Comparison of ENCODE assay signal across 9 mouse cellular contexts in genomic region chr1:175491511-175491860, GRCm38 (mm10). TPM values are rescaled to one million over a fixed set of nuclear protein-coding genes. Genes with fewer than 3 reads are reported as not detected.
DNase-seq lines count a peak whose midpoint lies in the region; ATAC-seq and TF ChIP-seq lines count a peak whose summit lies in the region.
"Had no signal": no experiment of that assay in that cellular context is flagged by ENCODE, and none has a peak within 500 bp of the region (broad histone marks: within the 10 kb centered on the region; RNA-seq: fewer than 3 reads in every experiment).

No protein-coding gene starts in this region.

- no peak for DNase-seq in heart, postnatal 25 days (ENCODE audit: low spot score)
- DNase-seq in CH12.LX (ENCODE audit: extremely low read depth) (no peak), MN1 (ENCODE audit: low spot score) (no peak)
- DNase-seq in adrenal gland, postnatal 25 days, result no peak
- DNase-seq in lung, postnatal 36 days, result no peak

- H3K9ac ChIP-seq in heart, embryonic 12.5 days, result no peak overlapping the region
- H3K9ac ChIP-seq in CH12.LX (ENCODE audit: insufficient read depth, low read depth), result no peak overlapping the region
- peak overlapping the region; percentile 81 for H3K9ac ChIP-seq in forebrain, embryonic 13.5 days
- H3K9ac ChIP-seq in liver, embryonic 12.5 days, result no peak overlapping the region

- H3K36me3 ChIP-seq in heart, embryonic 12.5 days, result no peaks in the 10 kb centered on the region
- H3K36me3 ChIP-seq in CH12.LX (replicated peaks in 1 of 2; ENCODE audit: control insufficient read depth in 1 of 2, insufficient read depth in 1 of 2, low read length in 1 of 2), result no peaks in the 10 kb centered on the region
- H3K36me3 ChIP-seq in forebrain, embryonic 13.5 days (ENCODE audit: poor library complexity, severe bottlenecking), result no peaks in the 10 kb centered on the region
- H3K36me3 ChIP-seq in liver, embryonic 12.5 days, result no peaks in the 10 kb centered on the region

- TF ChIP-seq EP300 in CH12.LX (IDR thresholded peaks at IDR 0.05; ENCODE audit: low read length), result no peak

- H3K27me3 ChIP-seq in heart, embryonic 12.5 days (replicated peaks), result peaks cover 29% of the 10 kb centered on the region
- peaks cover 5% of the 10 kb centered on the region for H3K27me3 ChIP-seq in CH12.LX (replicated peaks)
- peaks cover 5% of the 10 kb centered on the region; the same call in 1 of the 2 replicates for H3K27me3 ChIP-seq in forebrain, embryonic 13.5 days
- H3K27me3 ChIP-seq in liver, embryonic 12.5 days (replicated peaks), result peaks cover 31% of the 10 kb centered on the region

- TF ChIP-seq CTCF in CH12.LX (conservative IDR thresholded peaks at IDR 0.05 in 1 of 2, IDR thresholded peaks at IDR 0.05 in 1 of 2; ENCODE audit: low read depth in 2 of 2, low read length in 2 of 2), result no peak

- no peaks in the 10 kb centered on the region for H3K9me3 ChIP-seq in heart, embryonic 12.5 days (replicated peaks)
- H3K9me3 ChIP-seq in CH12.LX (replicated peaks; ENCODE audit: low read length), result no peaks in the 10 kb centered on the region
- H3K9me3 ChIP-seq in forebrain, embryonic 13.5 days (replicated peaks), result no peaks in the 10 kb centered on the region
- no peaks in the 10 kb centered on the region for H3K9me3 ChIP-seq in liver, embryonic 12.5 days (replicated peaks)

- H3K4me3 ChIP-seq in heart, embryonic 12.5 days, result peak overlapping the region; percentile 62
- no peak overlapping the region for H3K4me3 ChIP-seq in CH12.LX (replicated peaks in 1 of 3; ENCODE audit: low read depth in 2 of 3, low read length in 2 of 3, poor library complexity in 1 of 3)
- peak overlapping the region; percentile 74 for H3K4me3 ChIP-seq in forebrain, embryonic 13.5 days
- no peak overlapping the region for H3K4me3 ChIP-seq in liver, embryonic 12.5 days

- no peak for ATAC-seq in heart, embryonic 12.5 days (ENCODE audit: insufficient number of reproducible peaks, low FRiP score)
- ATAC-seq in forebrain, embryonic 13.5 days, result peak; percentile 19
- no peak for ATAC-seq in liver, embryonic 12.5 days

- no peak for TF ChIP-seq POLR2A in CH12.LX (IDR thresholded peaks at IDR 0.05; ENCODE audit: low read depth, low read length)

- TF ChIP-seq RAD21 in CH12.LX (IDR thresholded peaks at IDR 0.05; ENCODE audit: low read depth, low read length), result no peak

- peak overlapping the region; percentile 98 for H3K4me2 ChIP-seq in heart, embryonic 12.5 days
- H3K4me2 ChIP-seq in CH12.LX (ENCODE audit: insufficient read depth, low read depth, poor library complexity, severe bottlenecking), result 0 out of 2 replicates have a peak overlapping the region, but pooled peaks have one; percentile 46
- H3K4me2 ChIP-seq in forebrain, embryonic 13.5 days, result peak overlapping the region; percentile 90
- H3K4me2 ChIP-seq in liver, embryonic 12.5 days, result peak overlapping the region; percentile 76

- intact Hi-C loops in heart, postnatal 25 days (cut with DNase I), result no loop called here

- WGBS in heart, embryonic 12.5 days, result 19% methylated on average over 6 of the region's 6 CpGs
- 5% methylated on average over 6 of the region's 6 CpGs for WGBS in forebrain, embryonic 13.5 days
- WGBS in liver, embryonic 12.5 days (ENCODE audit: insufficient replicate concordance), result 15% methylated on average over 6 of the region's 6 CpGs

- dilution Hi-C loops in CH12.LX (cut with MboI; ENCODE audit: extremely low pct_ligation_motif_present, extremely low pct_unique_long_range_greater_than_20kb, low sequenced_read_pairs), result no loop called here

- 0 out of 2 replicates have a peak, but pooled peaks cover 3% of the 10 kb centered on the region for H3K4me1 ChIP-seq in heart, embryonic 12.5 days (replicated peaks)
- H3K4me1 ChIP-seq in CH12.LX (ENCODE audit: control insufficient read depth in 1 of 2, insufficient read depth in 2 of 2), result peaks cover 2 to 3% of the 10 kb centered on the region in 2 experiments; a peak in 3 of 4 replicates
- peaks cover 7% of the 10 kb centered on the region; the same call in 1 of the 2 replicates for H3K4me1 ChIP-seq in forebrain, embryonic 13.5 days
- H3K4me1 ChIP-seq in liver, embryonic 12.5 days, result no peaks in the 10 kb centered on the region

- no peak overlapping the region for H3K27ac ChIP-seq in heart, embryonic 12.5 days (ENCODE audit: poor library complexity, severe bottlenecking)
- H3K27ac ChIP-seq in CH12.LX (ENCODE audit: insufficient read depth, low read depth), result no peak overlapping the region
- H3K27ac ChIP-seq in forebrain, embryonic 13.5 days, result no peak overlapping the region
- H3K27ac ChIP-seq in liver, embryonic 12.5 days, result no peak overlapping the region

- in situ Hi-C loops in CH12.LX (cut with MboI; ENCODE audit: low pct_ligation_motif_present, low pct_unique_long_range_greater_than_20kb, low sequenced_read_pairs), result no loop called here

- no peaks in the 10 kb centered on the region for H3K79me2 ChIP-seq in CH12.LX (replicated peaks; ENCODE audit: control insufficient read depth, extremely low read depth, insufficient read depth, poor library complexity, severe bottlenecking)

TF ChIP-seq in CH12.LX, 34 proteins besides CTCF, POLR2A, EP300 and RAD21:
- TF ChIP-seq CHD2 (IDR thresholded peaks at IDR 0.05; ENCODE audit: low read length), result no peak
- TF ChIP-seq UBTF (IDR thresholded peaks at IDR 0.05; ENCODE audit: low read depth, low read length), result no peak
- TF ChIP-seq RCOR1 (conservative IDR thresholded peaks at IDR 0.05; ENCODE audit: low read depth, low read length), result no peak
- no peak for TF ChIP-seq NRF1 (IDR thresholded peaks at IDR 0.05; ENCODE audit: low read depth, low read length)
- TF ChIP-seq ZKSCAN1 (IDR thresholded peaks at IDR 0.05; ENCODE audit: borderline replicate concordance, low read depth, low read length), result no peak
- no peak for TF ChIP-seq MAX (IDR thresholded peaks at IDR 0.05; ENCODE audit: low read length)
- no peak for TF ChIP-seq MYC (IDR thresholded peaks at IDR 0.05; ENCODE audit: low read depth, low read length)
TF ChIP-seq in CH12.LX: peak in this region for 0.

RNA-seq across cellular contexts. Expression of gene Rgs7, which starts 0.8 kb away (rescaled TPM):
- polyA plus RNA-seq in heart, embryonic 12.5 days (2016; fragmentation: Nextera tagmentation; extraction: Ambion mirVana), result 0.72 and 1.4 TPM in 2 replicates
- total RNA-seq in heart, postnatal 25 days (2021), result 1 to 10 TPM; 2.1 to 2.6 TPM
- 0.04 and 0.08 TPM in 2 replicates for total RNA-seq in CH12.LX (2012; rRNA removed)
- 0.09 and 0.27 TPM in 2 replicates for total RNA-seq in CH12.LX (2014; rRNA removed)
- 0.30 TPM in 1 of 2 replicates, not detected in the other for polyA plus RNA-seq in CH12.LX (2012; ENCODE audit: insufficient read length, low read depth)
- polyA plus RNA-seq in forebrain, embryonic 13.5 days (2015; fragmentation: Nextera tagmentation; extraction: Ambion mirVana), result 9.2 and 10.3 TPM in 2 replicates
- polyA plus RNA-seq in liver, embryonic 12.5 days (2016; fragmentation: Nextera tagmentation; extraction: Ambion mirVana), result 0.07 and 0.17 TPM in 2 replicates
- 11.2 and 12.1 TPM in 2 replicates for total RNA-seq in adrenal gland, postnatal 25 days (2021)
- polyA plus RNA-seq: erythroblast, embryonic 14.5 days had no signal

Comparison
In these comparisons a context has a peak if more than half of its experiments do, and no peak if none do; other contexts are left out.
1. H3K4me2 ChIP-seq: peak in every context shown above with its lines; median percentile 98 in heart, embryonic 12.5 days; 90 in forebrain, embryonic 13.5 days; 76 in liver, embryonic 12.5 days; 46 in CH12.LX.
2. H3K4me3 ChIP-seq: peak in heart, embryonic 12.5 days (single experiment) and forebrain, embryonic 13.5 days (single experiment); none in CH12.LX (0 of 3) and liver, embryonic 12.5 days (single experiment).